Mouse (Mus musculus) thymus, postnatal 36 days (tissue): Measurements from ENCODE around the gene Zfp142.
A peak's percentile ranks its signal among the peaks of the same experiment; 100 is the strongest.

Experiments
- DNase-seq, 2 experiments: peaks; one replicate each; pipeline ENCODE4 v3.0.0; 2022; ENCODE audit warnings: mixed read lengths in 2 of 2

The Zfp142 gene

DNA sequence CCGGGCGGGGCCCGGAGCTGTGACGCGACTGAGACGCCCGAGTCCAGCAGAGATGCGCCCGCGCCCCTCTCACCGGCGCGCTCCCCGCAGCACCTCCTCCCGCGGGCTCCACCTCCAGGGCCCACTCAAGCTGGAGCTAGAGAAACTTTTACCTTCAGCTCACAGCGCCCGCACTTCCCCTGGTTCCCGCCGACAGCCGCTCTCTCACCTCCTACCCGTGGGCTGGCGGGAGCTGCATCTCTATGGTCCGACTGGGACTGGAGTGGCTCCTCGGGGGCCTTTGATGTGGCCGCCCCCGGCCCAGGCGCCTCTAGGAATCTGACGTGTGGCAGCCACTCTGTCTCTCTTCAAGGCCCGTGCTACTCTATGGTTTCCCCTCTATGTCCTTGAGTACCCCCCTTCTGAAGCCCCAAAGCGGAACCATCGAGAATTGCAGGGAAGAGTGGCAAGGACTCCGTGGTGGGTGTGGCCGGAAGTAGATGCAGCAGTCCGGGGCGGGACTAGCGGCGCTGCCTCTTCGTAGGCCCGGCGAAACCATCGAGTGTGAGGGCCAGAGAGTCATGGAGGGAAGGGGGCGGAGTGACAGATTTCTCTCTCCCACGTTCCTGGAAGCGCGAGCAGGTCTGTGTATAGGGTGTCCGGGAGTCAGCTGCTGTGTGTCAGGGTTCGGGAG is at the start of gene Zfp142, which contains the start of gene Bcs1l:
Gene Zfp142, minus strand, starts transcription at position 474 of the 673 bp plus-strand sequence.
Gene Bcs1l, plus strand, starts transcription at position 517 of the 673 bp plus-strand sequence.
- peak; percentile 98 to 99 for DNase-seq

DNA sequence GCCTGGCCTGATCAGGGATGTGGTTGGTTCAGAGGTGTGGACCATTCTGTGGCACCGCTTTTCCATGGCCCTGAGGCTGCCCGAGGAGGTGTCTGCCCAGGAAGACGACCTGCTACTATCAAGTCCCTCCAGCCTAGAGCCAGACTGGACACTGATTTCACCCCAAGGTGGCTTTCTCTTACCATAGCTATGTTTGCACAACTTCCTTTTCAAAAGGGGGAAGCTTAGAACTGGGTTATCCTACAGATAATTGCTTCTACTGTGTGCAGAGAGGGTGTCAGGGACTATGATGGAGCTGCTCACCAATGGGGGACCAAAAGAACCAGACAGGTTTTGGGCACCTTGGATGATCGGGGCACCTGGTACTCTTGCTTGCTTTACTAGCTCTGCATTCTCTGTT is 44.7 kb upstream of the Zfp142 start:
- DNase-seq = no peak

DNA sequence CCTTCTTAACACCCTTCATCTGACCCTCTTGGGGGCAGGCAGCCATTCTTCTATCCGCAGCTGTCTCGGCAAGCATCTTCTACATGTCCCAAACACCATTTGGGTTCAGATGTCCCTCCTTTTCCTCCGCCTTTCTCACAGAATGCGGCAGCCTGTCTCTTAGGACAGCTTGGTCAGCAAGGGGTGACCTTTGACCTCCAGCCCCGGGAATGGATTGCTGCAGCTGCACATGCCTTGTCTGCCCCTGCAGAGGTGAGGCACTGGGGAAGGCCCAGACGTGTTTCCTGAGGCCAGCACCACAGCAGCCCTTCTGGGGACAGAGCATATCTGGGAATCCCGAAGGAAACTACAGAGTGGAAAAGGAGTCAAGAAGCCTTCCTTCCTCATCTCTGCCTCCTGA is 40.0 kb upstream of the Zfp142 start:
- DNase-seq = no peak

DNA sequence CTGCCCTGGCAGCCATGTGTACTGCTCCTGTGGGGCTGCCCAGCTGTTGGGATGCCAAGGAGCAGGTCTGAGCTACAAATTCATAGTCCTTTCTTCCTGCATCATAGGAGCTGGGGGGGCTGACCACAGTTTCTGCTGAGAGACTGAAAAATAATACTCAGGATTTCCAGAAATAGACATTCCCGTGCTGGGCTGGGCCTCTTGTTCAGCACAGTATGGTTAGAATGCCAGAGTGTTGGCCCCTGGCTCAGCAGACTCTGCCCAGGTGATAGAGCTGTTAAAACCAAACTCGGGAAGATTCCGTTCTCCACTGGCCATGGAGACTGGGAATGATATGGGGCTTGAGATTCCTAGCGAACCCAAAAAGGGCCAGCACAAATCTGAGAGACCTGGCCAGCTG is 38.0 kb upstream of the Zfp142 start:
- no peak for DNase-seq

DNA sequence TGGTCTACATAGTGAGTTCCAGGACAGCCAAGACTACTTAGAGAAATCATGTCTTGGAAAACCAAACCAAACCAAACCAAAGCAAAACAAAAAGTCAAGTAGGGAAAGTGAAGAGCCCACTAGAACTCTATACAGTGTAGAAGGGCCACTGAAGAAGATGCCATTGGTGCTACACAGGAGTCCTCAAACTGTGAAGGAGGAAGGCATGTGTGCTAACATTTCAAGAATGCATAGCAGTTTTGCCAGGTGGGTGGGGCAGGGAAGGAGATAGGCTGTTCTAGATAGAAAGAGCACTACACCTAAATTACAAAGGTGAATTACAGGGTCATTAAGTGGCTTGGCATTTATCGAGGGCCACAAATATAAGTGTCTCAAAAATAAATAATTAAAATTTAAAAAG is 36.1 kb upstream of the Zfp142 start:
- DNase-seq = no peak

DNA sequence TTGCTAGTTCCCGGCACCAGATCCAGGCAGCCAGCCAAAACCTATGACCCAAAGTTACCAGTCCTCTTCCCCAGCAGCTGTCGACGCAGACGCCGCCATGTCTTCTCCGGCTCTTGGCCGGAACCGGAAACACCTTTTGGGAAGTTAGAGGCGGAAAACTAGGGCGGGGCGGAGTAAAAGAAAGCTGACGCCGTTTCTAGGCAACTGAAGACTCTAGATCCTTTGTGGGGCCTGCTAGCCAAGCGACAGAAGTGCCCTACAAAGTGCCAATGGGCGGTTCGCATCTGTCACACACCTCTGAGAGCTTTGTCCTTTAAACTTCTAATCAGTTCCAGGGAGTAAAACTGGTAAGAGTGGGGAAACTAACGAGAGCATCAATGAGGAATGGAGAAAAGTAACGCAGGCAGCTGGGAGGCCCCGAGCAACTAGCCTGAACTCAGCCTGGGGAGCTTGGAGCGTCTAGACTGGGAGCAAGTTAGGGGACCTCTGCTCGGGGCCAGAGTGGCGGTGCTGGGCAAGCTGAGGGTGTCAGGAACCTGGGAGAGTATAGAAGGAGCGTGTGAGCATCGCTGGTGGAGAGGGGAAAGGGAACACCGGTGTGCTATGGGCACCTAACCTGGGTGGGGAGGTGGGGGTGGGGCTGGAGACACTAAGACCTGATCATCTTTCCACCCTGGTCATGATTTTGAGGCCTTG is 13.4 kb upstream of the Zfp142 start, which contains the start of the genes Rnf25 and Stk36:
Gene Rnf25, minus strand, starts transcription at position 131 of the 696 bp plus-strand sequence.
Gene Stk36, plus strand, starts transcription at position 179 of the 696 bp plus-strand sequence.
- peak; percentile 76 to 82 for DNase-seq

DNA sequence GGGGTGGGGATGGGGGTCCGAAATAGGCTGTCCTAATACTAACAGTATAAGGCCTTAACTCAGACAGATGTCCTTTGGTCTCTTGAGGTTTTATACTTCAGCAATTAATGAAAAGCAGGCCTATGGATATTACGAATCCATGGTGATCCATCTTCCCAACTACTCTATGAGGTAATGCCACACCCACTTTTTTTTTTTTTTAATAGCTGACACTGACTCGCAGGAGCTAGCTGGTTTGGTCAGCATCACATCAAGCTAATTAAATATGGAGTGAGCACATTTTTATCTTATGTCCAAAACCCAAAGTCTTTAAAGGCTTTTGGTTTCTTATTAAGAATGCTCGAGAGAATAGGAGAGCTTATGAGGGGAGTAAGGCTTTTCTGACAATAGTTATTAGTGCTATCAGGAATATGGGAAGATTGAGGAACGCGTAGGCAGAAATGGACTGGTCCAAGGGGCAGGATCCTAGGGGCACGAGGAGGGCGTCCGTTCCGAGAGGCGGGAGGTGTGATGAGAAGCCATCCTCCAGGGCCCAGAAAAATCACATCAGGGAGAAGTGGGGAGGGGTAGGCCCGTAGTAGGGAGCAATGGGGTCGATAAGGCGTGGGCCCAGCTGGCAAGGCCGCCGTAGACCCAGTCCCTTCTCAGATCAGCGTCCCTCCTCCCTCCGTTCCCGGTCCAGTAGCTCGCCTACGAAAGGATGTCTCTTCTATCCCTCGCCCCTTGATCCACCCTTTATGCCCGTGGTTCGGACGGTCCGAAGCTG is 12.6 kb upstream of the Zfp142 start:
- no peak for DNase-seq

DNA sequence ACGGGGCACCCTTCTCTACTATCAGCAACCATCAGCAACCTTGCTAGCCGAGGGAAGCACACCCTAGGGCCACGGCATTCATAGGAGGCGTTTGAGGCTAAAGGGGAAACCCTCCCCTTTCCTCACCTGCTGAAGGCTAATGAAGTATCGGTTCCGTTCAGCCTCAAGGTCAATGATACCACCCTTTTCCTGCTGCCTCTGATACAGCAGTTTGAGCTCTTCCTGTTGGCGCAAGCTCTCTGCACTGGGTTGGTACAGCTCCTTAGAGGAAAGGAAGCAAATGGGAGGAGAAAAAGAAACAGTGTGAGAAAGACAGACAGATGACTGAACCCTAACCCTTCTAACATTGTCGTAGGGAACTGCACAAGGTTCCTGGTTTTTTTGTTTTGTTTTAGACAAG is 6.4 kb upstream of the Zfp142 start:
- no peak for DNase-seq

DNA sequence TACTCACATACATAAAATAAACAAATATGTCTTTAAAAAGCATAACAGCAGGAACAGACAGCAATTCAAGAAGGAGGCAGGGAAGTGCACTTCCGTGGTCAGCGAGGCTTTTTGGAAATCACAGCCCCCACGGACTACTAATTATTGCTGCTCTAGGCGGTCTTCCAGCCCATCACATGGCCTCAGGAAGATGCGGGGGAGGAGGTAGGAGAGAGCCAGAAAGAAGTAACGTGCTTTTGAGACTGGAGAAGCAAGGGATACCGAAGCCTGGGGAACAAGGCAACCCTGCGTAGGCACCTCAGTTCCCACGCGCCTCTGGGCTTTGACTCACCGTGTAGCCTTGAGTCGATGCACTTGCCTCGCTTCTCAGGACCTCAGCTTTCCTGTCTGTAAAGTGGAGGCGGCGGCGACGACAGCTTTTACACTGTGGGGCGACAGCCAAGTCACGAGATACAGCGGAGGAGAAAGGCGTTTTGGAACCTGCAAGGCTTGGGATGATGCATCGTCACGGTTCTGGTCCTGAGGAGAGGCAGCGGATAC is 743 bp downstream of the Zfp142 start:
- DNase-seq = no peak

DNA sequence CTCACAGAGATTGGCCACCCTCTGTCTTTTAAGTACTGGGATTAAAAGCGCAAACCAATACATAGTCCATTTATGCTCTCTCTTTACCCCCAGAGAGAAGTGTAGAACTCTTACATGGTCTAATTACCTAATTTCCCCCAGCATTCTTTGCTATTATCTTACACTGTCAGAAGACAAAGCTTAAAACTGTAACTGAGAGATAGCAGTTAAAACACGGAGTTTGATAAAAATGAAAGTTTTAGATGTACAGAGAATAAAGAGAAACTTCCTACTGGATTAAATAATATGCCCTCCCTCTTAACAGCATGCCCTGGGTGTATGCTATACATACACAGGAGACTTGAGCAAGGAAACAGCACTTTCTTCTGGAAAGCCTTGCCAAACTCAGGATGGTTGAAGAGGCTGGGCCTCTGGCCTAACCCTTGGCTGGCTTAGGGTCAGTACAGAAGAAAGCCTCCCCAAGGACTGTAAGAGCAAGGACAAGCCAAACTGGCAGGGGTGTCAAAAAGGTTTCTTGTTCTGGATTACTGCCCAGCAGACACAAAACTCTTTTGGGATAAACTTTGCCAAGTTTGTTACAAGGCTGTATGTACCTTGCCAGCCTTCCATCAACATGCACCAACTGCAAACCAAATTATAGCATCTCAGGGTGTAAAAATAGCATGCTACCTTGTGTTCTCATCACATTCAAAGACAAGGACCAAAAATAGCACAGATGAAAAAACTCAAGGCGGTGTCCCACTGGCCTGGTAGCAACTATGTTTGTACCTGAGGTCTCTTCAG is 3.2 kb downstream of the Zfp142 start:
- no peak for DNase-seq

DNA sequence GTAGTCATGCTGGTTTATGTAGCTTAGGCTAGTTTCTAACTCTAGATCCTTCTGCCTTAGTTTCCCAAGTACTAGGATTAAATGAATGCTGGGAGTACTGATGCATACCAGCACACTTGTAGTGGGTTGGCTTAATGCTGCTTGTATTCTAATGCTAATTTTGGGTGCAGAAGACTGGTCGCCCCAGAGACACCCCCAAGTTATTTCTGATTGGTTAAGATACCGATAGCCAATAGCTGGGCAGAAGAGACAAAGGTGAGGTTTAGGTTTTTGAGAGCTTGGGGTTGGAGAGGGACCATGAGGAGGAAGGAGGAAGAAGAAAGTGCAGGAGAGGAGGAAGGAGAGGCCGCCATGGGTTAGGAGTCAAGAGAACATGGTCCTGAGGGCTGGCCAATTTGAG is 5.4 kb downstream of the Zfp142 start:
- DNase-seq = no peak

DNA sequence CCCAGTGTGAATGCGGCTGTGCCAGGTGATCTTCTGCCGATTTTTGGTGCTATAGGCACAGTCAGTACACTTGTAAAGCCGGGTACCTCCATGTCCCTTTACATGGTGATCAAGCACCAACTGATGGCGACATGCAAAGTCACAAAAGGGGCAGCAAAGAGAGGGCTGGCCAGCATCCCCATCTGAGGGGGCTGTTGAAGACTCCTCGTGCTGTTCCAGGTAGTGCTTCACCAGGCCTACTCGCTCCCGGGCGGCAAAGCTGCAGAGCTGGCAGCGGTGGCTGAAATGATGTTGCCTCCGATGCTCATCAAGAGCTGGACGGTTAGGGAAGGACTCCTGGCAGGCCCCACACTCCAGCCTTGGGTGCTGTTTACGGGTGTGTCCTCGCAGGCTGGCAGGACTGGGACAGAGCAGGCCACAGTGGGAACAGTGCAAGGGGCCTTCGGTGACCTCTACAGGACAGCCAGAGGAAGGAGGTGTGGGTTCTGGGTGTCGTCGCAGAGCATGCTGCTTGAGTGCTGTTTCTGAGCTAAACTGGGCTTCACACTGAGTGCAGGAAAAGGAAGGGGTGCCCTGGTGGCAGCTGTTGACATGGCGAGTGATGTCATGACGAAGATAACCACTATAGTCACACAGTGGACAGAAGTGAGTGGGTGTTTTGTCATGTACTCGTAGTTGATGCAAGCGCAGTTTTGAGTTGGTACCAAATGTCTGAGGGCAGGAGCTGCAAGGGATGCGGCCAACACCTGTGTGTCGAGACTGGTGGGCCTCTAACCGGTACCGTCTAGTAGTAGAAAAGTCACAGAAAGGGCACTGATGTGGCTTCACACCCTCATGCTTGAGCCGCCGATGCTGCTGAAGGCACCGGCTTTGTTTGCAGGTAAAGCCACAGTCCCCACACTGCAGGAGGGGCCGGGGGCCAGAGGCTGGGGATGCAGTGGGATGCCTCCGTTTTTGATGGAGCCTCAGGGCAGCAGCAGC is 18.0 kb downstream of the Zfp142 start:
- no peak for DNase-seq

DNA sequence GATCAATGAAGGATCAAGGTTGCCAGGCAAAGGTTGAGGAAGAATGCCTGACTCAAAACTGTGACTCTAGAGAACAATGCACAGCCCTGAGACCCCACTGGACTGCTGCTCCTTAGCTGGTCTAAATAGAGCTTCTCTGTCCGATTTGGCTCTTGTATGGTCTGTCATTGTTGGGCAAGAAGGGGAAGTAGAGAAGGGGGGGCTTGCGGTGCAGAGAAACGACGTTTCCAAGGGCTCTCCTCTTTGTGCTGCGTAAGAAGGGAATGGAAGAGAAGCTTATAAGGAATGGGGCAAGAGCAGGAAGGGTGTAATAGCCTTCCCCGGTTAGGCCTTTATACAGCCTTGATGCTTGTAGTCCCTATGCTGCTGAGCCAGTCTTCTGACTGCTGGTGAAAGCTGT is 22.2 kb downstream of the Zfp142 start:
- DNase-seq = no peak

DNA sequence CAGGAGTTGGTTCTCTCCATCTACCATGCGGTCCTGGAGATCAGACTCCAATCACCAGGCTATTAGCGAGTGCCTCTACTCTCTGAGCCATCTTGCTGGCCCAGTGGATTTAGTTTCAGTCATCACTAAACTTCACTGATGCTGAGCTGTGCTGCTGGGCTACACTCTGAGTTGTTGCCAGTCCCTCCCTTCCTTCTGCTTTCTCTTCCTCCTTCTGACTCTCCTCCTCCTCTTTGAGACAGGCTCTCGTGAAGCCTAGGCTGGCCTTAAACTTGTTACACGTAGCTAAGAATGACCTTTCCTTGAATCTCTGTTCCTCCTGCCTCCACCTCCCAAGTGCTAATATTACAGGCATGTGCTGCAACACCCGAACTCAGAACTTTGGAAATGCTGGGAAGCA is 29.0 kb downstream of the Zfp142 start:
- no peak for DNase-seq

DNA sequence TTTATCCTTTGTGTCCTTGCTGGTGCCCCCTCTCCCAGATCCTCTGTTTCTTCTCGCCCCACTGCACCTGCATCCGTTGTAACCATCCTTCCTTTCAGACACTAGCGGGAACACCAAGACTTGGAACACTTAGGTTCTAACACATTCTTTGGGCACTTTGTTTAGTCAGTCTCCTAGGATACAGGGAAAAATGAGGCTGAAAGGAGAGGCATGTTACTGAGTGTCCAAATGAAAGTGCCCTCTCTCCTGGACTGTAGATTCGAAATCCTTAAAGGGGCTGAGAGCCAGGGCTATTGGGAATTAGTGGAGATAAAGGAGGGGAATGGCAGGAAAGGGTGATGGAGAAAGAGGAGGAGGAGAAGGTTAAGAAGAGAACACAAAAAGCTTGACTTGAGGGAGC is 43.9 kb downstream of the Zfp142 start, which contains the start of gene Usp37:
Gene Usp37, minus strand, starts transcription at position 101 of the 400 bp plus-strand sequence.
- no peak for DNase-seq

DNA sequence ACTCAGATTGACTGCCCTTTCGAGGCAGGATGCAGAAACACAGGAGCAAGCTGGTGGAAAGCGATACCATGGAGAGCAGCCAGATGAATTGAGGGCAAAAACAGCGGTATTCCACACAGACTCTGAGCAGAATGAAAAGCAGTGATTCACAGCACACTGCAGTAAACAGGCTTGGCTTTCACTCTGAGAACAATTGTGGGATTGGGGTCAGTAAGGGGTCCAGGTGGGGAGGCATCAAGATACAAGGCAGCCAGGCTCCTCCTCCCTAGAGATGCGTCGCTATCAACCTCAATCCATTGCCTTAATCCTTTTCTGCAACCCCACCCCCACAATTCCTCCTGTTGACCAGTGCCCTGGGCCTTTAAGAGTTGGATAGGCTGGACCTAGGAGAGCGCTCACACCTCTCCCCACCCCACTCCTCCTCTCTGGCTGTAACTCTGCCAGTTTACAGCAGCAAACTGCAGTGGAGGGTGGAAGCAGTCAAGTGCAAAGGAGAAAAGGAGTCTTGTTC is 45.5 kb downstream of the Zfp142 start, which contains the start of gene Plcd4:
Gene Plcd4, plus strand, starts transcription at position 438 of the 511 bp plus-strand sequence.
- no peak for DNase-seq

DNA sequence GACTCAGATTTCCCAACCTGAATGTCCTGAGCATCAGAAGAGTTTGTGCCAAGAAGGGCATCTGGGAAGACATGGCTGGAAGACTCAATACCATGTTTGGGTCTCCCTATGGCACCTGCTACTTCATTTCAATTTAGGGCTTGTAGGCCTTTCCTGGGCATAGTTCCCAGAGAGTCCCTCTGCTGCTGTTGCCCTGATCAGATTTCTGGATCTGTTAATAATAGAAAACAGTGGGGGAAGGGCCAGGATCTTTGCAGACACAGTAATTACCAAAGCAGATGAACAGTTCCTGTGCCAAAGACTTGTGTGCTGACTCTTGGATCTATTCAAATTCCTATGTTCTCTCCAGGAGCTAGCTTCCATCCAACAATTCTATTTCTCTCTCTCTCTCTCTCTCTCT is 49.4 kb downstream of the Zfp142 start:
- DNase-seq = no peak

DNA sequence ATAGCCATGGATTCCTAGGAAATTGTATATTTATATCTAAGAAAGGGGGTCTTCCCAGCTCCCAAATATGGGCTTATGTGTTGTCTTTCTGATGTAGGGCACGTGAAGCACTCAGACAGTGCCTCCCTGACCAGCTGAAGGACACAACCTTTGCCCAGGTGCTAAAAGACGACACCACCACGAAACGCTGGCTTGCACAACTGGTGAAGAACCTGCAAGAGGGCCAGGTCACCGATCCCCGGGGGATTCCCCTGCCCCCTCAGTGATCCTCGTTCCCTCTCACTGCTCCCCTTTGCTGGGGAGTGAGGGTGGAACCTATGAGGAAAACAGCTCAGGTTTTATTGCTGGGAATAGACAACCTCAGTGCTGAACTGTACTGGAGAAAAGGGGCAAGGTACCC is 59.5 kb downstream of the Zfp142 start:
- peak in 1 of 2 experiments; percentile 4 for DNase-seq

DNA sequence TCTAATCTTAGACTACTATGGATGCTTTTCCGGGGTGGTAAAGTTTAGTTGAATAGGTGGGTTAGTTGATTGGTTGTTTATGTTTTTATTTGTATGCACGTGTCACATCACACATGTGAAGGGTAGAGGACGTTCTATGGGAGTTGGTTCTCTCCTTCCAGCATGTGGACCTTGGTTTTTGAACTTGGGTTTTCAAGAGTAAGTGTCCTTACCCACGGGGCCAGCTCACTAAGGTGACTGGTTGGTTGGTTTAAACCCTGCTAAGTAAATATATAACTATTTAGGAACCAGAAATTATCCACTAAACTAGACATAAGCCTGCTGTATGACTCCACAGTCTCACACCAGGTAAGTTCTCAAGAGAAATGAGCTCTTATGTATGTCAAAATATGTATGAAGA is 63.3 kb downstream of the Zfp142 start:
- no peak for DNase-seq

DNA sequence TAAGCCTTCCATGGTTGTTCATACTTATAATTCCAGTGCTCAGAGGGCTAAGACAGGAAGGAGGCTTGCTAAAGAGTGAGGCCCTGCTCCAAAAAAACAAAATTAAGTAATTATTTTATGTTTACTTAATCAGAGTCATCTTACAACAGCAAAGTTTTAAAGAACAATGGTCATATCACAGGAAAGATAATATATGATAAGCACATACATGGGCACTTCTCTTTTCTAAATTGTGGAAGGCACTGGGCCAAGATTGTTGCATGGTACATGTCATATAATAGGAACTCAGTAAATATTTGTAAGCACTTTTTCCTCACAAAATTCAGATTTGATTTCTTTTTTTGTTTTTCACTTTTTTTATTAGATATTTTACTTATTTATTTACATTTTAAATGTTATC is 68.2 kb downstream of the Zfp142 start:
- DNase-seq = no peak
